Mouse (Mus musculus) CD4-positive, CD25-positive, alpha-beta regulatory T cell, adult 4 months (primary cell): ENCODE results near the gene Oxsr1. TPM values are rescaled to one million over a fixed set of nuclear protein-coding genes. Genes with fewer than 3 reads are reported as not detected.
A peak's percentile ranks its signal among the peaks of the same experiment; 100 is the strongest.
"Not testable (repeated sequence)": the region's sequence is repeated elsewhere in the genome, so short reads cannot be mapped to it uniquely, and the experiment has no call there.

Experiments
- ATAC-seq: one replicate; pipeline ENCODE4 v1.8.0; 2017
- polyA plus RNA-seq, 2 experiments: library from polyadenylated mRNA; unstranded; fragments of 100-300 nt; shearing (Covaris generic); gene quantifications; one replicate each; pipeline ENCODE4 v1.2.1; 2017

Gene Oxsr1
- polyA plus RNA-seq, 2 experiments from 2014 or later = 7.6 to 8.0 TPM

DNA sequence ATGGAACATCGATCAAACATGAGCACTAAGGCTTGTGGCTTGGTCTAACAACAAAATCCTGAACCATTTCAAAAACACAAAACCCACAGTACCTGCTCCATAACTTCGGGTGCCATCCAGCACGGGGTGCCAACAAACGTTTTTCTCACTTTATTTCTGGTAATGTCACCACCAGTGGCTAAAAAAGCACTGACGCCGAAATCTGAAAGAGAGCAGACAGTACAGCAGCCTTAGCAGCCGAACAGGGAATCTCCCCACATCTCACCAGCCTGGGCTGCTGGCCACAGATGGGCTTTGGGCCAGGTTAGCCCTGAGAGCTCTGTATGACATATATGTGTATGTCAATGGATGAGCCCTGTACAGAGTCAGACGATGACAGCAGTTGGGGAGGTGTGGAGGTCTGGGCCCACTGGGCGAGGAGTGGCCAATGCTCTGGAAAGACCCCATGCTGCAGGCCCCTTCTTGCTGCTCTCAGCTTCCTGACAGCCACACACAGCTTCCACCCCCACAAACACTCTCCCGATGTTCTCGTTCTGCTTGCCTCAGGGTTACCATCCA lies 53.6 kb downstream of the Oxsr1 start:
- ATAC-seq = no peak

DNA sequence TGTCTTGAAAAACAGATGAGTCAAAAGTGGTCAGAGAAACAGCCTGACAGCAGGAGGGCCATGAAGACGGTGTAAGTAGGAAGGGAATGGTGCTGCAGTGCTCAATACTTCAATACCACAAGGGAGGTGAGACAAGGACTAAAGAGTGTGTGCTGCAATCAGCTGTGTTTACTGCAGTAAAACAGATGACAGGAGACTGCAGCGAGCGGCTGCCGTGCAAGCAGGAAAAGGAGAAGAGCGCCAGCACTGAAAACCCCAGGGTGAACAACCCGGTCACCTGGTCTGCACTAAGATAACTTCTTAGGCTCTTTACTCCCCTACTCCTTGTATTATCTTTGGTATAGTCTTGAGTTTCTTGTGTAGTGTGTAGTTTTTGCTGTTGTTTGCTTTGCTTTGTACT lies 54.1 kb downstream of the Oxsr1 start:
- no peak for ATAC-seq

DNA sequence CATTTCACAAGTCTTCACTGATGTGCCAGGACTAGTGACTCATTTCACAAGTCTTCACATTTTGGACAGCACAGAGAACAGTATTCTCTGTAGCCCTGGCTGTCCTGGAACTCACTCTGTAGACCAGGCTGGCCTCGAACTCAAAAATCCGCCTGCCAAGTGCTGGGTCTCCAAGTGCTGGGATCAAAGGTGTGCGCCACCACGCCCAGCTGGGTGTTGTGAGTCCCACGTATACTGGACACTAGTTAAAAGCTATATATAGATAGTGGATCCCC lies 56.2 kb downstream of the Oxsr1 start:
- ATAC-seq = not testable (repeated sequence)

DNA sequence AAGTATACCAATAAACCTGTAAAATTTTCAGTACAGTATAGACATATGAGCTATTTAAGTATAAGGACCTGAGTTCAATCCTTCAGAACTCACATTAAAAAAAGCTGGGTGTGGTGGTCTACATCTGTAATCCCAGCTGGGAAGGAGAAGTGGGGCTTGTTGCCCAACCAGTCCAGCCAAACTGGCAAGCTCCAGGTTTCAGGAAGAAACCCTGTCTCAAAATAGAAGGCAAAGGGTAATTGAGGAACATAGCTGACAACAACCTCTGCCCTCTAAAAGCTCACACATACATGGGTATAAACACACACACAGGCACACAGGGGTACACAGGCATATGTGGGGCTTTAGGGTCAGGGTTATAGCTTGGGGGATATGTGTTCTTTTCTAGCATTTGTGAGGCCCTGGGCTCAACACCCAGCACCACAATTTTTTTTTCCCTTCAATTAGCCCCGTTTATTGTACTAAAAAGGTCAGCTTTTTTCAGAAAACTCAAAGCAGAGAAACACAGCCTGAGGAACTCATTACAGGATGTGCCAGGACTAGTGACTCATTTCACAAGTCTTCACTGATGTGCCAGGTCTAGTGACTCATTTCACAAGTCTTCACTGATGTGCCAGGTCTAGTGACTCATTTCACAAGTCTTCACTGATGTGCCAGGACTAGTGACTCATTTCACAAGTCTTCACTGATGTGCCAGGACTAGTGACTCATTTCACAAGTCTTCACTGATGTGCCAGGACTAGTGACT lies 56.7 kb downstream of the Oxsr1 start:
- ATAC-seq = peak; percentile 34

DNA sequence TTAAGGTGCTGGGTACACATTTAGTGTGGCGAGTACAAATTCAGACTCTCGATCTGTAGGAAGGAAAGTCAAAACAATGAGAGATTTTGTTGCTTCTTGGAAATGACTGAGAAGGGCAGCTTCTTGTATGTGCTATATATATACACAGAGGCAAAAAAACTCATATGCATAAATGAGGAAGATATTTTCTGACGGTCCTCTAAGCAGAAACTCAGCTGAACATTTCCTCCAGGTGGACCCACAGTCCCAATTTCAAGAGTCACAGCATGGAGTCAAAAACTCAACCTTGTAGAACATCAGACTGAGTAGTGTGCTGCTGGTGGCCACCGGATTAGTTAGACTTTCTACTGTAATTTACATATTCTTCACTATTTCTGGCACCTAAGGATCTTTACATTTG lies 59.2 kb downstream of the Oxsr1 start:
- no peak for ATAC-seq

DNA sequence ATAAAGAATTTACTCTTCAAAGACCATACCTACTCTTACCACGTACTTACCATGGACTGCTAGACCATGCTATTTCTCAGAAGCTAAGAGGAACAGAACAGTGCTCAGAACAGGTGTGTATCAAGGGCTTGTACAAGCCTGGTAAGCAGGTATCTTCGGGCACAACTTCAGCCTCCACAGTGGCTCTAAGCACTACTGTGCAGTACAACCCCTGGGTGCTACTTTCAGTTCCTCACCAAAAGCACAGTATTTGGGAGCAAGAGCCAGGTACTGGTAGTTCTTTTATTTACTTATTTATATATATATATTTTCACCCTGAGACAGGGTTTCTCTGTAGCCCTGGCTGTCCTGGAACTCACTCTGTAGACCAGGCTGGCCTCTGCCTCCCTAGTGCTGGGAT lies 61.4 kb downstream of the Oxsr1 start:
- no peak for ATAC-seq

DNA sequence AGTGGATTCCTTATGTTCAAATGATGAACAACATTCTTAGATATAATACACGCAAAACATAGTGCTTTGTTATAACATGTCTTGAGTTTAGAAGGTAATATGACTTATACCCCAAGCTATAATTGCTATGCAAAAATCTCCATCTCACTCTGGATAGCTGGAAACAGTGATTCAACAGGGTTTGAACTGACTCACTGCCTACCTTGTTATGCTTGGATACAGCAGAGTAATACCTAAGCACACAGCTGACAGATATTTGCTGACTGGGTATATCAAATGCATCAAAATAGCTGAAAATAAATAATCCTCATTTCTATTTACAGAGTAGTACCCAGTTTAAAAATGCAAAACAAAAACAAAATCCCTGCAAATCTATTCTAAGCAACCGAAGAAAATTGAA lies 63.4 kb downstream of the Oxsr1 start:
- ATAC-seq = no peak

DNA sequence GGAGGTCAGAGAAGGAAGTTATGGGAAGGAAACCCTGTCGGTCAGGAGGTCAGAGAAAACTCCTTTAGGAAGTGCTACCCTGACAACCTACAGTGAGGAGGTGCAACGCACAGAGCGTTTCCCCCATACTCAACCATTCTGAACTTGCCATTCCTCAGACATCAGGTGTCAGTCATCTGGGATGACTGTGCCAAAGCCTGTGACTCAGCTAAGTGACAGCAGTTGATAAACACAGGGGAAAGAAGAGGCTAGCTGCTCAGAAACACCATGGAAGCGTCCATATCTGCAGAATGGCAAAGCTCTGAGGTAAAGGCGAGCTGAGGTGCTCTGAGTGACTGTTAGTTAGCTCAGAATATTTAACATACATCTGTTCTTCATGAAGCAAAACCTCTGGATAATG lies 64.1 kb downstream of the Oxsr1 start:
- ATAC-seq = no peak

DNA sequence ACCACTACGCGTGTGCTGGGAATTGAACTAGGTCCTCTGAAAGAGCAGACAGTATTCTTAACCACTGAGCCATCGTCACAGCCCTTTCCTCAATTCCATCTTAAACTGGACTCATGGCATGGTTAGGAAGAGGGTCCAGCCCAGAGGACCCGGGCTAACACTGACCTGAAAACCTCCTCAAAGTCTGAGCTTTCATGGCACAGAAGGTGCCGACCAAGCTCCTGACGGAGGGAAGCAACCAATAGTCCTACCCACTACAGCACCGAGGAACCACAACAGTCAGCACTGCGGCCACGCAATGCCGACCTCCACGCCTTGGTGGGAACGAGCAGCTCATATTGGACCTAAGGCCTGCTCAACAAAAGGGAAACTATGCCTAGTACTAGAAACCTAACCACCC lies 66.1 kb downstream of the Oxsr1 start:
- ATAC-seq = no peak

DNA sequence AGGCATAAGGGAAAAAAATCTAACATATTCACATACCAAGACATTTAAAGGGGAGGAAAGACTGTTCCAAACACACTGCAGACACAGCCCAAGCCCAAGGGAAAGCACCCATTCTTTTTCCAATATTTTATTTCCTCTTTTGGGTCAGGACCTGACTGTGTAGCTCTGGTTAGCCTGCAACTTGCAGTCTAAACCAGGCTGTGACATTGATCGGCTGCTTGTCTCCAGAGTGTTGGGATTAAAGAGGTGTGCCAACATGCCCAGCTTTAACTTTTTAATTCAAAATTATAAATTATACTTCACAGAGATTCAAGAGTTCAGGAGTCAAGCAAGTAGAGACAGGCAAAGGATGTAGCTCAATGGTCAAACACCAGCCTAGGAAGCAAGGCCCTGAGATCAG lies 67.1 kb downstream of the Oxsr1 start:
- ATAC-seq = no peak

DNA sequence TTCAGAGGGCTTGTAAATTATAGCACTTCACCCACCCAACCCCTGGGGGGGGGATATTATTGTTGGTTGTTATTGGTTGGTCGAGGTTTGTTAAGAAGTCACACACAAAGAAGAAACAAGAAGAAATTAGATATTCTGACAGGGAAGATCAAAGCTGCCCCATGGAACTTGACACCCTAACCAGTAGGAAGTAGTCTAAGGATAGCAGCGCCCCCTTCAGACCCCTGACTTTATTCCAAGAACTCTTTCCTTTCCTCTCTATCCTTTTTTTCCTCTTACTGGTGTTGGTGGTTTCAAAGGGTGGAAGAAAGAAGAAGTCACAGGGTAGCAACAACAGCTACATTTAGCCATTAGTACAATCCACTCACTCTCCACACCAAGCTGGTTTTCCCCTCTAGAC lies 68.0 kb downstream of the Oxsr1 start:
- no peak for ATAC-seq

DNA sequence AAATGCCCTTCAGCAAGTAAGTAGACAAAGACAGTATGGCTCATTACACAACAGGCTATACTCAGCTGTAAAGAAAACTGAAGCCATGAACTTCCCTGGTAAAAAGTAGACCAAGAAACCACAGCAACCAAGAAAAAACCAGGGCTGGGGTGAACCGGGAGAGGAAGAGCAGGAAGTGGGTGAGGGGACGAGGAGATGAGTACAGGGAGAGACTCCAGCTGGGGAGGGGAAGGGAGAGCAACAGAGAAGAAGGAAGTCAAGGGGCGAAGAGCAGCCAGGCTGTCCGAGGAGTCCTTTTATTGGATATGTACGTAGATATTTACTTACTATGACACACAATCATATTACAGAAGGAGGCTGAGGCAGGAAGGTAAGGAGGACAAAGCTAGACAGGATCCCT lies 74.2 kb downstream of the Oxsr1 start:
- ATAC-seq = no peak

DNA sequence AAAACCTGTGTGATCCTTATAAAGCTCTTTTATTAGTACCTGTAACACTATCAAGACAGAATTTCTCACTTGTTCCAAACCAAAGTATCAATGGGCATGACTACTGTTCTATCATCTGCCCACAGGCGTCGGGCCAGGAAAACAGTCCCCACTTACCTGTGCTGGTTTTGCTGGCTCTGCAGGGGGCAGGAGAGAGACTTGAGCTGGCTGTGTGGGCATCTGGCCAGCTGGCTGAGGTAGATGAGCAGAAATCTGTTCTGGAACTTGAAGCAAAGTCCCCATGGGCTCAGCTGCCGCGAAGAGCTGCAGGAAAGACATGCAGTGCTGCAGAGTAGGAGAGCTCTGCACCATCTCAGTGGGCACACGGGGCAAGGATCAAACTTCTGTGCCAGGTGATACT lies 75.4 kb downstream of the Oxsr1 start:
- no peak for ATAC-seq

DNA sequence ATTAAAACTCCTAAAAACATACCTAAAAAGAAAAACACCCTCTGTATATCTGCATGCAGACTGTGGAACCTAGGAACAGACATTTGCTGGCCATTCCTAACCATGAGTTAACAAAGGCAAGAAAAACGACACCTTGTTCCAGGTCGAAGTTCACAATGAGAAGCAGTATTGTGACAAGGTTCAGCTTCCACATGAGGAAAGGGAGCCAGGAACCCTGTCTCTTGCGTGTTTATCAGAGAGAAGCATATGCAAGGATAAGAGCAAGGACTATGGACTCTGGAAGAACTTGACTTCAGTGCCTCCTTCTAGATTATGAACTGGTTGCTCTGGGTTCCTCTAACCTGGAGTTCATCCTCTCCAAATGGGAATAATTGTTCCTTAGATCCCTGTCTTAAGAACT lies 78.2 kb downstream of the Oxsr1 start:
- no peak for ATAC-seq

DNA sequence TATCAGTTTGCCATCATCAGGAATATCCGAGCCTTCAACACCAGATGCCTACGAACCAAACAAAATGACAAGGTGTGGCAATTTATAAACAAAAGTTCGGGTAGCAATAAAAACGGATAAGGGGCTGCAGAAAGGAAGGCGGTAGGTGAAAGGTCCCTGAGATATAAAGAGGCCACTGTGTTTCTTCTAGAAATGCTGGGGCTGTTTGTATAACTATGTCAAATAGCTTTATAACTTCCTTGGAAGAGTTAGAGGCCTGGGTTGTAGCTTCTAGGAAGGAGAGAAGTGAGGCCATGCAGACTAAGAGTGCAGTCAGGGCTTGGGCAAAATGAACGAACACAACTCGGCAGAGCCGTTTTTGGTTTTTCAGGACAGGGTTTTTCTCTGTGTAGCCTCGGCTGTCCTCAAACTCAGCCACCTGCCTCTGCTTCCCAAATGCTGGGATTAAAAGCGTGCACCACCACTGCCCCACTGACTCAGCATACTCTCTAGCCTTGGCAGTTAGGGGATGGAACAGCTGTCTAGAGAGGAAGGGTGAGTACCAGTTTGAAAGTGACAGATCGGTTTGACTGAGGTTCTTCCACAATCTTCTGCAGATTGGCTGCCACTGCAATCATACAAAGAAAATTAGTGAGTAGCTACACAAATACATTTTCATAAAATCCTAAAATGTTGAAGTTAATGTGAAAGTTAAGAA lies 80.9 kb downstream of the Oxsr1 start:
- ATAC-seq = no peak

DNA sequence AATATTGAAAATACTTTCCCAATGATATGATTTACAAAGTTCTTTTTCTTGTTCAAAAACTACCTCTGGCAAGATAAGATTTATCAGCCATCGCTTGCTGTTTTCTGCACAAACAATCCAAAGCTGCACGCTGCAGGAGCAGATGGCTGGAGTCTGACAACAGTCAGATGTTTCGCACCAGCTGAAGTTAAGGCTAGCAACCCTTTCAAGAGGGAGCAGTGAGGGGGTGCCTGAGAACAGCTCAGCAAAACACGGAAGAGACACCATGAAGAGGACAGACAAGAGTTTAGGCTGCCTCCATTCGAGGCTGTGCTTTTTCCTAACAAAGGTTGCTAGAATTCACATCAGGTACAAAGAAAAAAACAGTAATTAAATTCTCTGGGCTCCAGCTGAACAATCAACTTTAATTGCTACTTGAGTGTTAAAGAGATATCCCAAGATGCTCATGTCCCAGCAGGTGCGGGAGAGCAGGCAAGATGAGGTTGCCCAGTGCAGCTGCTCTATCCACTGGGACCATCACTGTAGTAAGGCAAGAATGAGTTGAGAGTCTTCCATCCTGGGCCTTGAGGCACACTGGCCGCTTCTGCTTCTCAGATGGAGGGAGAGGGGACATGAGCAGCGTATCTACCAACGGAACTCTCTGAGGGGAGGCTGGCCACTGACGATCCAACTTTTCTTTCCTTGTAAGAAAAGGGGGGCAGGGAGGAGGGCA lies 81.8 kb downstream of the Oxsr1 start:
- ATAC-seq = no peak

DNA sequence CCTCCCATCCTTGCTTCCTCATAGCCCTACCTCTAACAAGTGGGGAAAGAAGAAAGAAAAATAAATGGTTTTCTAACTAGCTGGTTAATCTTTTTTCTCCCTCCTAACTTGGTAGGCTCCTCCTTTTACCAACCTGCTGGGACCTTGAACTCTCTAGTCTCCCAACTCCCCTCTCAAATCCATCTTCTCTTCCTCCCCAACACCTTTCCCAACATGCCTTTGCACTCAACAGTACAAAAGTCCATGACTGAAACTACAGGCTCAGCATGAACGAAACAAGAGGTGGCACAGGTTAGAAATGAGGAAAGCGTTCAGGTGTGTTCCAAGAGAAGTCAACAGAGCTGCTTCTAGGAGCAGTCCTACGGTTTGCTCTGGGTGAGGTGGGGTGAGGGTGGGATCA lies 83.0 kb downstream of the Oxsr1 start:
- ATAC-seq = no peak

DNA sequence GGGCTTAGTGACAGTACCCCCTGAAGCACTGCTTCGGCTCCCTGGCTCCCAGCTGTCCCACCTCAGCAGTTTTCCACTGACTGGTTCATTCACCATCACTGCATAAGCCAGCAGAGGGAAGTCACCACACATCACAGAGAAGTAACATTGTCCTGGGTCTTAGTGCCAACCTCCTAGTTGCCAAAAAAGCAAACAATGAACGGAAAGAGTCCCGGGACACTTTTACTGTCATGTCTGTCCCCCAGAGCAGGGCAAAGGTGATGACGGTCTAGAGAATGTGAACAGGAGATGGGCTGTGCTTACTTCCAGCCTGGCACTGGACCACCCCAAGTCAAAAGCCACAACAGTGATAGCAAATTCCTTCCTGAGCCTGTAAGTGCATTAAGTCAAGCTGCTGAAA lies 83.4 kb downstream of the Oxsr1 start:
- ATAC-seq = no peak

DNA sequence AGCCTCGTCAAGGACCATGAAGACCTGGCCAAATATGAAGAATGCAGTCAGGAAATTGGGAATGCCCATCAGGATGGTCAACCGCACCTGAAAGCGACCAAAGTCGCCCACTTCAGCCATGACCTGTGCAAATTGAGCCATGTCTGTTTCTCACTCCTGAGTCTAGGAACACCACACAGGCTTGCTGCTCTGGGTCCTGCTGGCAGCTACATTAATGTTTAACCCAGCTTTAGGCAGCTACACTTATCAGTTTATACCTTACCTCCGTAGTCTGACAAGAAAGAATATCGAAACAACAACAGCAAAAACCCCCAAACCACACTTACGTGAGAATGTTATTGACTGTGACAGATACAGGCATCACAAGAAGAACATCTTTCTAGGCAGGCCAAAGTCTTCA lies 90.7 kb downstream of the Oxsr1 start:
- no peak for ATAC-seq

DNA sequence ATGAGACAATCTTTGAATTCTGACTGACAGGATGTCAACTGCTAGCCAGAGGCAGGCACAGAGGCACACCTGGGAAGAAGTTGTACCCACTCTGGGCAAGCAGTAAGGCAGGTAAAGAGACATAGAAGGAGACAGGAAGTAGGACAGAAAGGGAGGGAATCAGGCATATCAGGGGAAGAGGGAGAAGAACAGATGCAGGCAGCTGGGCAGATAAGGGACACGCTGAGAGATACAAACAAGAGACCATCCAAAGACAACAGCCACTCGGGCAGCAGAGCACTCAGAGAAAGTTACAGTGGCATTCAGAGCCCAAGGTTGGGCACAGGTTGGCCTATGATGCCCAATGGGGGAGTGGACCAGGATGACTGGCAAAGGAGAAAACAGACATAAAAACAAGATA lies 91.4 kb downstream of the Oxsr1 start:
- no peak for ATAC-seq

DNA sequence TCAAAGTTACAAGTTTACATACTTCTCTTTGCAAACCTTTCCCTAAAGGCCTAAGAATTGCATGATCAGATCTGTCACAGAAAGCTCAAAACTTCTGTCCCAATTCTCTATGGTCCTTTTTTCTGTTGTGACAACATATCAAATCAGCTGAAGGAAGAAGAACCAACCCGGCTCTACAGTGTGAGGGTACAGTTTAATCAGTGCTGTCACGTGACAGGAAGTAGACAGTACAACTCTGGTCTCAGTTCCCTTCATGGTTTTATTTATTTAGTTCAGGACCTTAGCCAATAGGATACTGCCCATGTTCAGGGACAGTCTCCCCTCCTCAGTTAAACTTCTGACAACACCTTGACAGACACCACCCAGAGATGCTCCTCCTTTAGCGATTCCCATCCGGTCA lies 102.0 kb downstream of the Oxsr1 start:
- no peak for ATAC-seq

DNA sequence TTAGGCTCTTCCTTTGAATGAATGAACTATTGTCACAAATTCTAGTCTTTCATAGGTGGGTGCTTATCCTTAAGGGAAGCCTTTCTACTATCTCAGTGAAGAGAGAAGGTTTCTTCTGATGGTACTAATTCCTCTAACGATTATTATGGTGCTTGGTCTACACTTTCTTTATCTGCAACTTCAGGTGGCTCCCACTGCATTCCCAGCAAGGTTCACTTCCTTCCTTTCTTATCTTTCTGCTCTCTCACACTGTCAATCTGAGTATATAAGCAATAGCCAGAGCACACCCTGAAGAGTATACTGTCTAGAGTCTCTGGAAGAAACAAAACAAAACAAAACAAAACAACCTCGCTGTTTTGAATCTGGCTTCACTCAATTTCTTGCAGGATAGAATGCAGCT lies 102.6 kb downstream of the Oxsr1 start:
- ATAC-seq = no peak

DNA sequence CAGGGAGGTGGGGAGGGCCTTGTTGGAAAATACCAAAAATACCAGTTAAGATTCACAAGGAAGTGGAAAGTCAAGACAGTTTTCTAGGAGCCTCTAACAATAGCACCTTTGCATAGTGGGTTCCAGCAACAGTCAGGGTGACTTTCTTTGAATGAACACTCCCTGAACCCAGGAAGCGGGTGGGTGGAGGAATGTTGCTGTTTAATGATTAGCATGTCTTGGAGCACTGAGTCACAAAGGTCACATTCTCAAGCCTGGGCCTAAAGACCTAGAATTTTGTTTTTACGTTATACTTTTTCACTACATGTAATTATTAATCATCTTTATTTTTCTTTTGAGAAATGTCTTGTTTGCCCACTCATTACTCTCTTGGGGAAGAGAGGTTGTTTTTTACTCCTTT lies 106.9 kb downstream of the Oxsr1 start:
- not testable (repeated sequence) for ATAC-seq

DNA sequence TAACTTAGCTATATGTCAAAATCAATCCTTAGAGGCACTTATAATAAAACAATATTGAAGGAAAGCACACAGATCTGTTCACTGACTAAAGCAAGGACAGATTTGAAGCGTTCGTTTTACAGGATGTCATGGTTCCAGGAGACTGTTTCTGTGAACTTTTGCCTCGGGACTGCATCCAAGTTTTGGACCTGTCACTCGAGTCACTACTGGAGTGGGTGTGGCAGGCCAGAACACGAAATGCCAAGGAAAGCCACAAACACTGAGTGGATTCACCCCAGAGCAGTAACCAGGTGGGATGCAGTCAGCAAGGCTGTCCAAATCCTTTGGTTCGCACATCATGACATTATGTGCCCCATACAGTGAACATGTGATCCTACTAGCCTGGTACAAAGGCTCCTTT lies 107.6 kb downstream of the Oxsr1 start:
- no peak for ATAC-seq
